Mouse (Mus musculus) activated CD4-positive, CD25-positive, alpha-beta regulatory T cell, adult 4 months (primary cell): ENCODE measurements around the gene Tcerg1l. TPM values are rescaled to one million over a fixed set of nuclear protein-coding genes. Genes with fewer than 3 reads are reported as not detected.

ENCODE experiments used
- ATAC-seq: one replicate; pipeline ENCODE4 v1.8.0; 2017
- polyA plus RNA-seq, 2 experiments: library from polyadenylated mRNA; unstranded; fragments of 100-300 nt; shearing (Covaris generic); gene quantifications; one replicate each; pipeline ENCODE4 v1.2.1; 2017

Tcerg1l gene
- polyA plus RNA-seq, 2 experiments from 2014 or later, result not detected

- no peak for ATAC-seq
Observed at GRCm38 (mm10) chr7:138215177-138215830, 182.2 kb downstream of the Tcerg1l start.

GRCm38 (mm10) chr7:138214710-138215109 is 182.8 kb downstream of the Tcerg1l start:
- ATAC-seq, result no peak

GRCm38 (mm10) chr7:138209769-138210168 is 187.8 kb downstream of the Tcerg1l start:
- ATAC-seq, result no peak

GRCm38 (mm10) chr7:138205124-138205523 is 192.4 kb downstream of the Tcerg1l start:
- ATAC-seq, result no peak

GRCm38 (mm10) chr7:138202162-138202832 is 195.2 kb downstream of the Tcerg1l start:
- ATAC-seq, result no peak

- ATAC-seq, result no peak
Observed at GRCm38 (mm10) chr7:138199333-138200058, 198.0 kb downstream of the Tcerg1l start.

- no peak for ATAC-seq
Observed at GRCm38 (mm10) chr7:138196139-138196538, 201.4 kb downstream of the Tcerg1l start.

GRCm38 (mm10) chr7:138184197-138184596 is 213.3 kb downstream of the Tcerg1l start:
- ATAC-seq, result no peak

- no peak for ATAC-seq
Observed at GRCm38 (mm10) chr7:138182216-138182615, 215.3 kb downstream of the Tcerg1l start.

GRCm38 (mm10) chr7:138178617-138179016 is 218.9 kb downstream of the Tcerg1l start:
- no peak for ATAC-seq

- ATAC-seq, result no peak
Observed at GRCm38 (mm10) chr7:138176026-138176425, 221.5 kb downstream of the Tcerg1l start.

GRCm38 (mm10) chr7:138170389-138170788 is 227.1 kb downstream of the Tcerg1l start:
- no peak for ATAC-seq
